Mouse (Mus musculus): ENCODE data around the gene Hfe. TPM values are rescaled to one million over a fixed set of nuclear protein-coding genes. Genes with fewer than 3 reads are reported as not detected.
"Not testable (repeated sequence)": the region's sequence is repeated elsewhere in the genome, so short reads cannot be mapped to it uniquely, and the experiment has no call there.

Hfe gene
- polyA plus RNA-seq (2012; rRNA removed): 13.8 and 14.8 TPM in 2 replicates

DNA sequence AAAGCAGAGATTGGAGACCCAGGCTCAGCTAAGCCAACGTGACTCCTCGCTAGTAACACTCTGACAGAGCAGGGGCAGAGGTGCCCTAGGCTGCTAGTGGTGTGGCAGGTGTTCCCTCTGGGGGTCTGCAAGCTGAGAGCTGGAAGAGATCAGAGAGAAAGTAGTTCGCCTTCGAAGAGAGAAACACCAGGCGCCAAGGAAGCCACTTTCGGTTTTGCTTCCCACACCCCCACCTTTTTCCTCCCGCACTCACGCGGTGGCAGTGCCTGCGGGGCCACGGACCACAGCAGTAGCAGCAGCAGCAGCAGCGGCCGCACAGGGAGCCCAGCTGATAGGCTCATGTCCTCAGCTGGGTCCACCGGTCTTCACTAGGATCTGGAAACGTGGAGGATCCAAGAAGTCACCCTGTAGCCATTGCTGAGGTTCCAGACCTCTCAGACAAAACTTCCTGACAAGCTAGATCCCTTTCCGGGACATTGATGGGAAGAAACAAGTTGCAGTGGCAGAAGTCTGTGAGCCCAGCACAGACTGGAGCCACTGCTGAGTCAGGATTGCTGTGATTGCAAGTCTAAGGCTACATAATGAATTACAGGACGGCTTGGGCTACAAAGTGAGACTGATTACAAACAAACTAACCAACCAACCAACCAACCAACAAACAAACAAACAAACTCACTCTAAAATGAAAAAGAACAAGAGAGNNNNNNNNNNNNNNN is at the start of gene Hfe:
Hfe (minus strand) TSS at position 481 of the 716 bp plus-strand sequence.
- DNase-seq (ENCODE audit: low spot score): peak; percentile 34

DNA sequence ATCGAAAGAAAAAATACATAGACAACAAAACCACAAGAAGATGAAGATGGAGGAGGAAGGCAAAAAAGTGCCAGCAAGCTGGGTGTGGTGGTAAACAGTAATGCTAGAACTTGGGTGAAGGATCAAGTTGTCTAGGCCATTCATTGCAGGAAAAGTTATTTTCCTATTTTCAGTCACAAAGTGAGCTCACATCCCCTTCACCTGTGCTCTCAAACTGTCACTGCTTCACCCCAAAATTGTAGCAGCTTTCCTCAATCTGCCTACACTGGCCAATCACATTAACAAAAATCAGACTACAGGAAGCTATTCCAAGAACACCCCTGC is 49.2 kb upstream of the Hfe start:
- no peak for DNase-seq (ENCODE audit: low spot score)

DNA sequence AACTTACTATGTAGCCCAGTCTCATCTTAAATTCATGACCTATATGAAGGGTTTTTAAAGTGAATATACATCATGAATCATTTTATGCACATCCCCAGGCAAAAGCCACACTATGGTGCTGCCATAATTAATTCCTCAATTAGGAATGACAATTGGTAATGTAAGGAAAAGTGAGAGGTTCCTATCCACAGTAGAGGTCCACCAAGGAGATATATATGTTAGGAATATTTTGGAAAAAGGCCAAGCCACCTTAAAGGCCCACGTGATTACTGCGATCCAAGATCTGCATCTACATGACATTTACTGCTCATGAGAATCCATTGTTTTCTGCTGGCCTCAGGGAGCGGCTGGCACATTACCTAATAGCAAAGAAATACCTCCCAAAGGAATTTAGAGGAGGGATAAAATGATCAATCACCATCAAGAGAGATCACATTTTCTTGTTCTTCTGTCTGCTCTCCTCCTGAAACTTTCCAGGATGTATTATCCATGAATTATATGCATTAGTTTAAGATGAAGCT is 48.7 kb upstream of the Hfe start:
- no peak for DNase-seq (ENCODE audit: low spot score)

DNA sequence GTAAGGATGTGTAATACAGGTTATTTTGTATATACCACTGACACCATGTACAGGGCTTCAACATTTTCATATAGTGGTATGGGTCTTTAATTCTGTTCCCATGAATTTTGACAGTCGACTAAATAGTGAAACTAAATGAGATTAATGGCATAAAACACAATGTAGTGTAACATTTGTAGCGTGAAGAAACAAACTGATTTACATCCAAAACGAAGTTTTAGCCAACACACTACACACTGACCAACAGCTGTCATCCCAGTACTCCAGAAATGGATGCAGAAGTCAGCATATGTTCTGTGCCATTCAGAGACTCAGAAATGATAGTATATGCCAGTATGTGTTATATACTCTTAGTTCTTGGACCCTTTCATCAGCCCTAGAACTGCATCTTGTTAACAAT is 47.3 kb upstream of the Hfe start:
- no peak for DNase-seq (ENCODE audit: low spot score)

DNA sequence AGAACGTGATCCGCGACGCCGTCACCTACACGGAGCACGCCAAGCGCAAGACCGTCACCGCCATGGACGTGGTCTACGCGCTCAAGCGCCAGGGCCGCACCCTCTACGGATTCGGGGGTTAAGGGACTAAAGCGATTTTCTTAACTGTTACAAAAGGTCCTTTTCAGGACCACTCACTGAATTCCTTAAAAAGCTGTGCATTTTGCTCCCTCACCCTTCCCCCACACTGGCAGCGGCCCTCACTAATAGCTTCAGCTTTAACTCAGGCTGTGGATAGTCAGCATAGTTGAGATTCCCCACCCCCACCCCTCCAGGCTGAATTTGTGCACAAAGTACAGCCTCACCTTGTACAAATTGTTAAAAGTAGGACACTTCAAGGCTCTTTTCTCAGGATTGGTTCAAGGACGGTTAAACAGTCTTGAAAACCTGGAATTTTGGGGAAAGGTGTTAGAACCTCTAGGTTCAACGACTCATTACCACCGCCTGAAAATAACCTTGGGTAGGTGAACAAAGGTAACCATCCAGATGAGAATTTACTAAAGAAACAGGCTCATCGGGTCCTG is 46.6 kb upstream of the Hfe start:
- DNase-seq (ENCODE audit: low spot score): no peak

DNA sequence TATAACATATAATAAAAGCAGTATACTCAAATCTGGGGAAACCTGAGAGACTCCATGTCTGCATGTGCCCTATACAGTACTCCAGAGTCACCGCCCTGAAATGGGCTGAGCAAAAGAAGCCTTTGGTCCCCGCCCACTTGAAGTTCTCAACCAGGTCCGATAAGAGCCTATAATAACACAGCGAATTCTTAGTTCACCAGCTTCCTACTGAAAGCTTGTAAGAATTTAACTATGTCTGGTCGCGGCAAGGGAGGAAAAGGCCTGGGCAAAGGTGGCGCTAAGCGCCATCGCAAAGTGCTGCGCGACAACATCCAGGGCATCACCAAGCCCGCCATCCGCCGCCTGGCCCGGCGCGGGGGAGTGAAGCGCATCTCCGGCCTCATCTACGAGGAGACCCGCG is 46.1 kb upstream of the Hfe start, which contains the start of gene Hist1h4b:
Hist1h4b (plus strand) TSS at position 224 of the 400 bp plus-strand sequence.
- DNase-seq (ENCODE audit: low spot score): no peak

DNA sequence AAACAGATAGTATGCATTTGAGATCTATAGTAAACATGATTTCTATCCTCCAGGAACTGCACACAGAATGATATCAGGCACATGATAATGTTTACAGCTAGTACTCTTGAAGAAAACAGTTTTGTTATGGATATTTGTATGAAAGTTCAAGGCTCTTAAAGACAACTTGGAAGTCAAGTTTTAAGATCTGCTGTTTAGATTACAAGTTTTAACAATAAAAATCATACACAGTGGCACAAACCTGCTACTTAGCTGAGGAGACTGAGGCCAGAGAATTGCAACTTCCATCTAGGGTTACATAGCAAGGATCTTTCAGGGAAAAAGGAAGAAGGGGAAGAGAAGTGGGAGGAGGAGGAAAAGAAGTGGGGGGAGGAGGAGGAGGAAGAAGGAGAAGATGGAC is 44.3 kb upstream of the Hfe start:
- DNase-seq (ENCODE audit: low spot score): no peak

DNA sequence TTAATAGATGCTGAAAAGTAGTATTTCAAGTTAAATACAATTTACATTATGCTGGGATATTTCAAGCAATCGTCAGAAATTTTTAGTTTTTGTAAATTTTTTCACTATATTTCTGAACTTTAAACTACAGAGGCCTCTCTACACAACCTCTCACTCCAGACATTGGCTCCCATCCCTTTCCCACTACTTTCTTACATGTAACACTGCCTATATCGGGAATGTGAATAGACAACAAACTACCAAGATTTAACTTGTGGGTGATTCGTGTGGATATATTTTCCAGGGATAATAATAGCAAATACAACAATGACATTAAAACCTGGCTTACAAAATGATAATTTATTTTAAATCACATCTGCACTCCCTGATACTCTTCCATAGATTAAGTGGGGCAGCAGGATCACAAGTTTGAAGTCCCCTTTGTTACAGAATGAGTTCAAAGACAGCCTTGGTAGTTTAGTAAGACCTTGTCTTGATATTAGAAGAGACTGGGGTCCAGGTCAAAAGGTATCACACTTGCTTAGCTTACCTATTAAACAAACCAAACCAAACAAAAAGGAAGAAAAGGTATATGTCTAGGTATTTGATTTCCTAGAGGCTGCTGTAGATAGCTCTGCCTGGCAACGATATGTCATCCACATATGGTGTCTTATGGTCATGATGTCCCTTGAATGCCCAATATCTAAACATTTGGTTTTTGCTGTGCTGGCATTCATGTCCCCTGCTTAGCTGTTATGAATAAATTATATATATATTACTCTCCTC is 42.8 kb upstream of the Hfe start:
- DNase-seq (ENCODE audit: low spot score): no peak

DNA sequence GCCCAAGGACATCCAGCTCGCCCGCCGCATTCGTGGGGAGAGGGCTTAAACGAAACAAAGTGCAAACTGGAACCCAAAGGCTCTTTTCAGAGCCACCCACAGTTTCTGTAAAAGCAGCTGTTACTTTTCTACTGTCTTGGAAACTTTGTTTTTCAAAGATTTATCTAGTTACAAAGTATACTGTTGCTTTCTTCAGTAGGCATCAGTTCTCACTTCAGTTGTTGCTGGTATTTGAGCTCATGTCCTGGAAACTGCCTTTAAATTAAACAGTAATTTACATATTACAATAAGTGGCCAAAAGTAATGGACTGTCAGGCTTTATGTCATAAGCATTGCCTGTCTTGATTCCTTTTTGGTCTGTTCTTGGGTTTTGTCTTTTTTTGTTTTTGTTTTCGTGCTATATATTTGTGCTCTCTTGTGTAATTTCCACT is 42.1 kb upstream of the Hfe start:
- no peak for DNase-seq (ENCODE audit: low spot score)

DNA sequence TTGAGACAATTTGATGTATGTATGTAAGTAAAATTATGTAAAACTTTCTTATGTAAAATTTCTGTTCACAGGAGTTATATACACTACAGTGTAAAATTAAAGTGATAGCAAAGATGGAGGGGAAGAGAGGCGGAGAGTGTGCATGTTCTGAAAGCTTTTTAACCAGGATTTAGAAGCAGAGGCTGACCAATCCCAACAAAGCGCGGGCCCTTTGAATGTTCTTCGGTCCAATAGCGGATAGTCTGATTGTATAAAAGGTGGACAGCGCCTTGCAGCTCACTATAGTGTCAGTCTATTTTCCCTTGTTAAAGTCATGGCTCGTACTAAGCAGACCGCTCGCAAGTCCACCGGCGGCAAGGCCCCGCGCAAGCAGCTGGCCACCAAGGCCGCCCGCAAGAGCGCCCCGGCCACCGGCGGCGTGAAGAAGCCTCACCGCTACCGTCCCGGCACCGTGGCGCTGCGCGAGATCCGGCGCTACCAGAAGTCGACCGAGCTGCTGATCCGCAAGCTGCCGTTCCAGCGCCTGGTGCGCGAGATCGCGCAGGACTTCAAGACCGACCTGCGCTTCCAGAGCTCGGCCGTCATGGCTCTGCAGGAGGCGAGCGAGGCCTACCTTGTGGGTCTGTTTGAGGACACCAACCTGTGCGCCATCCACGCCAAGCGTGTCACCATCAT is 41.5 kb upstream of the Hfe start, which contains the start of gene Hist1h3b:
Hist1h3b (plus strand) TSS at position 201 of the 675 bp plus-strand sequence.
- peak; percentile 50 for DNase-seq (ENCODE audit: low spot score)

DNA sequence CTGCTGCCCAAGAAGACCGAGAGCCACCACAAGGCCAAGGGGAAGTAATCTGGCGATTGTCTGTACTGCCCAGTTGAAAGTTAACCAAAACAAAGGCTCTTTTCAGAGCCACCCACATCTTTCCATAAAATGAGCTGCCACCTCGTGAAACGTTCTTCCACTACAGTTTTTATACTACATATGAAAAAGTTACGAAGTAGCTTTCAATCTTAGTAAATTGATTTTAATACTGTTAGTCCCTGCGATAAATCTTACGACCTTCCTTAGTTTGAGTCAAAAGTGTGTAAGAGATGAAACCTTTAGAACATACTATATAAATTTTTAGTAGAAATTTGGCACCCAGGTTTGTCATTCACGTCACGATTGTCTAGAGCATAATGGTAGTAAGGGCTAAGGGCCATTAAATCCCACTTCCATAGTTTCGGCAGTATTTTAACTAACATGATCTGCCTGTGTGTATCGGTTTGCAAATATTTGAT is 40.9 kb upstream of the Hfe start:
- DNase-seq (ENCODE audit: low spot score): no peak

DNA sequence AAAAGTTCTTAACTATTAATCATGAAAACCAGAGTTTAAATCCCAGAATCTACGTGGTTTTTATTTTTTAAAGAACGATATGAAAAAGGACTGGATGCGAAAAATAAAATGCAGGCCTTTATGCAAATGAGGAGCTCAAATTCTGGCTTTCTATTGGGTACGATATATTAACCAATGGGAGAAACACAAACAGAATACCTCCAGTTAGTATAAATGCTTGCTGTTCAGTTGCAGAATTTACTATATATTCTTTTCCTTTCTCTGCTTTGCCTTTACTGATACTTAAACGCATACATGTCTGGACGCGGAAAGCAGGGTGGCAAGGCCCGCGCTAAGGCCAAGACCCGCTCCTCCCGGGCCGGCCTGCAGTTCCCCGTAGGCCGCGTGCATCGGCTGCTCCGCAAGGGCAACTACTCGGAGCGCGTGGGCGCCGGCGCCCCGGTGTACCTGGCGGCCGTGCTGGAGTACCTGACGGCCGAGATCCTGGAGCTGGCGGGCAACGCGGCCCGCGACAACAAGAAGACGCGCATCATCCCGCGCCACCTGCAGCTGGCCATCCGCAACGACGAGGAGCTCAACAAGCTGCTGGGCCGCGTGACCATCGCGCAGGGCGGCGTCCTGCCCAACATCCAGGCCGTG is 40.3 kb upstream of the Hfe start, which contains the start of gene Hist1h2ab:
Hist1h2ab (plus strand) TSS at position 288 of the 639 bp plus-strand sequence.
- not testable (repeated sequence) for DNase-seq (ENCODE audit: low spot score)

DNA sequence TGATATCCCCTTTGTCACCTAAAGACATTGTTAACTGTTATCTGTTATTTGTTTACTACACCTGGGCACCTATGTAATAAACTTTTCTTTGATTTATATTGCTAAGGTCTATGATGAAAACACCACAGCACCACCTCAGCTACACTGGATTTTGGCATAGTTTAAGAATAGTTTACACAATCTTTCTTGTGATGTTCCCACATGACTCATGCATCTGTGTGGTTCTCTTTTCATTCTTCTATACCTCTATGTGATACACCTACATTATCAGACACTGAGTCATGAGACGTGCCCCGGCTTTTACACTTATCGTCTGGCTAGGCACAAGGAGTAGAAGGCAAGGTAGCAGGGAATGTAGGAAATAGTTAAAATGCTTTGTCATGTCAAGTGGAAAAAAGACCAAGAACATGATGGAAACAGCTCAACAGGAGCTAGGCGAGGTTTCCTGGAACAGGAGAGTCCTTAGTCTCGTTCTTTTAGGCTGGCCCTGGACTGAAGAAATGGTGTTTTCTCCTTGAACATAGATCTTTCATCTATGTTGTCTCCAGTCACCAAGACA is 39.0 kb upstream of the Hfe start:
- no peak for DNase-seq (ENCODE audit: low spot score)

DNA sequence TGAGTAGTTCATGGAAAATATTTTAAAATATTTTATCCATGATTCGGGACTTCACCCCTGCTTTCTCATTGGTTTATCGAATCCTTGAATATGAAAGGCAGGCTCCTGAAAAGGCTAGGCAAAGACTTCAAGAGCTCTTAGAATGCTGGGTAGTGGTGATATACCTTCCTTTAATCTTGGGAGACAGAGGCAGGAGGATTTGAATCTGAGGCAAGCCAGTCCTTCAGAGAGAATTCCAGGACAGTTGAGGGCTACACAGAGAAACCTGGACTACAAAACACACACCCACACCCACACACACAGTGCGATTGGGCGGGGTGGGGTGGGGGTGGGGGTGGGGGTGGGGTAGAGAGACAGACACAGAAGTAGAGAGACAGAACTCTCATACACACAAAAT is 37.2 kb upstream of the Hfe start:
- DNase-seq (ENCODE audit: low spot score): no peak

DNA sequence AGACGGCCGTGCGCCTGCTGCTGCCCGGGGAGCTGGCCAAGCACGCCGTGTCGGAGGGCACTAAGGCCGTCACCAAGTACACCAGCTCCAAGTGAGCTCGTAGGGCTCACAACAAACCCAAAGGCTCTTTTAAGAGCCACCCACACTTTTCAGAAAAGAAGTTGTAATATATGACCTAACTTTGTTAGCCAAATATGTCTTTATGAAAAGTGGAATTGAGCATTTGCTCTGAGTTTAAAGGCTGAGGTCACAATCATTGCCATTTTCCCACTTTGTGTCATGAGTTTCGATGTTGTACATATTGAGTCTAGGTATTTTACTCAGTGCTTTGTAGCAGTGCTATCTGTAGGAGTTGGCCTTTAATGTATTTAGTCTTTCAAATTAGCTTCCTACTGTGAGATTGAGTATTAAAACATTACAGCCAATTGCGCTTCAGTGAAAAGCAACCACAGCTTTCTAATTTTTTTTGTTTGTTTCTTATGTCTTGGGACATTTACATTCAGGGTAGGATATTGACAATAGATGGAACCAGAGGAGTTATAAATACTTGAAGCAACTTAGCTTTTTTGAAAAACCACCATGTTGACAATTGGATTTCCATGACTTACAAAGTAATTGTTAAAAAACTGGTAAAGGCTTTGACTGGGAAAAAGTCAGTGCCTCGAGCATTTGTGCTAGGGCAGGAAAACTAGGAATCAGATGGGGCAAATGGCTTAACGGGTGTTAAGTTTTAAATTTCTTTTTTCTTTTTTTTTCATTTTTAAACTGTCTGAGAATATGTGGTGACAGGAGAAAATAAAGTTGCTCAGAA is 36.6 kb upstream of the Hfe start:
- no peak for DNase-seq (ENCODE audit: low spot score)

DNA sequence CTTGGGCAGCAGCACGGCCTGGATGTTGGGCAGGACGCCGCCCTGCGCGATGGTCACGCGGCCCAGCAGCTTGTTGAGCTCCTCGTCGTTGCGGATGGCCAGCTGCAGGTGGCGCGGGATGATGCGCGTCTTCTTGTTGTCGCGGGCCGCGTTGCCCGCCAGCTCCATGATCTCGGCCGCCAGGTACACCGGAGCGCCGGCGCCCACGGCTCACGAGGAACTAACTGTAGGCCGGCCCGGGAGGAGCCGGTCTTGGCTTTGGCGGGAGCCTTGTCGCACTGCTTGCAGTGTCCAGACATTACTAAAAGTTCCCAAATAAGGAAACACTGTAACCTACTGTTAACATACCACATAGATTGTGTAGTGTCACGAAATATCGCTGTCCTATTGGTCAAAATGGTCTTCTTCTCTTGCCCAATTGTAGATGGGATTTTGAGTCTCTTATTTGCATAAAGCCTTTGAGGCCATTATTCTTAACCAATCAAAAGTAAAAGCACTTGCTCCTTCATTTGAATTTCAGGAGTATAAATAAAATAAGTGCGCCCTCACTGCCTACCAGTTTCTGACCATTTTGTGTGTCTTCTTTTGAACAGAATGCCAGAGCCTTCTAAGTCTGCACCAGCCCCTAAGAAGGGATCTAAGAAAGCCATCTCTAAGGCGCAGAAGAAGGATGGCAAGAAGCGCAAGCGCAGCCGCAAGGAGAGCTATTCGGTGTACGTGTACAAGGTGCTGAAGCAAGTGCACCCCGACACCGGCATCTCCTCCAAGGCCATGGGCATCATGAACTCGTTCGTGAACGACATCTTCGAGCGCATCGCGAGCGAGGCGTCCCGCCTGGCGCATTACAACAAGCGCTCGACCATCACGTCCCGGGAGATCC is 35.8 kb upstream of the Hfe start, which contains the start of gene Hist1h2bb:
Hist1h2bb (plus strand) TSS at position 534 of the 880 bp plus-strand sequence.
- peak; percentile 70 for DNase-seq (ENCODE audit: low spot score)

DNA sequence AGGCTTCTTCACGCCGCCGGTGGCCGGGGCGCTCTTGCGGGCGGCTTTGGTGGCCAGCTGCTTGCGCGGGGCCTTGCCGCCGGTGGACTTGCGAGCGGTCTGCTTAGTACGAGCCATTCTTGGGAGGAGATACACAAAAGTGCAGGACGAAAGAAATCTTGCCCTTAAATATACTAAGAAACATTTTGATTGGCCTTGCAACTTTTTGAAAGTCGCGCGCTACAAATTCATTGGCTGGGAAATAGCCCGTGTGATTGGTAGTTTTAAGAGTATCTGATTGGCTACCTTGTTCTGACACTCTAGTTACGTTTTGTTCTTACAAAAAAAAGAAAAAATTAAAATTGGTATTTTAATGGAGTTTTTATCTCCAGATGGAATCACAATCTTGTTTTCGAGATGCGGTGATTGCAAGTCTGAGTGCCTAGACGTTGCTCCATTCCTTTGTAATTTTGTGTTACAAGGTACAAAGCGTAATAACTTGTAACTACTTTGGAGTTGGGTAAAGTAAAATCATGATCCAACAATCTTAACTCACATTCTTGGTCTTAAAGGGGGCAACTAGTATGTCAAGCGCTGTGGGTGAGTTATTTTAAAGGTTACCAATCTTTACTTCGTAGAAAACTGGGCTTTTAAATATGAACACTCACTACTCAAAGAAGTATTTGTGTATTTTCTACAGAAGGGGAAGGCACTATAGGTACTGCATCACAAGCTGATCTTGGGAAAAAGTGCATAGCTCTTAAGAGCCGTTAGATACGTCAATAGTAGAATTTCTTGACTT is 34.9 kb upstream of the Hfe start, which contains the start of gene Hist1h3c:
Hist1h3c (minus strand) TSS at position 222 of the 781 bp plus-strand sequence.
- DNase-seq (ENCODE audit: low spot score): peak; percentile 45
